Mouse (Mus musculus) subcutaneous adipose tissue, adult 2 months (tissue): ENCODE measurements around the gene Gak. TPM values are rescaled to one million over a fixed set of nuclear protein-coding genes. Genes with fewer than 3 reads are reported as not detected.

Experiments
- polyA plus RNA-seq: library from polyadenylated mRNA; depleted of rRNA; stranded (reverse); fragments of >200 nt; gene quantifications from 2 replicates; pipeline ENCODE4 v1.2.3, GENCODE M21; 2012; ENCODE audit warnings: low replicate concordance; rRNA removed

Gene Gak
- 70.0 and 83.4 TPM in 2 replicates for polyA plus RNA-seq

GRCm38 (mm10) chr5:108629634-108630483 lies at the start of gene Gak, which contains the start of gene Tmem175:
Gak (minus strand) TSS chr5:108629755.
Tmem175 (plus strand) TSS chr5:108629770.

GRCm38 (mm10) chr5:108675251-108675816 lies 45.8 kb upstream of the Gak start, which contains the start of gene Slc26a1:
Slc26a1 (minus strand) TSS chr5:108675569.

GRCm38 (mm10) chr5:108668977-108669936 lies 39.7 kb upstream of the Gak start, which contains the start of gene Dgkq:
Dgkq (minus strand) TSS chr5:108669672.

GRCm38 (mm10) chr5:108659698-108660631 lies 30.4 kb upstream of the Gak start, which contains the start of gene Idua:
Idua (plus strand) TSS chr5:108660331.

GRCm38 (mm10) chr5:108549489-108550206 lies 79.9 kb downstream of the Gak start, which contains the start of gene Cplx1:
Cplx1 (minus strand) TSS chr5:108550024.

Other genes with a start within 250 kb of the Gak start
- gene Pde6b, start 241.4 kb downstream of the Gak start, polyA plus RNA-seq, result not detected in 2 replicates
- gene Atp5k, start 195.3 kb downstream of the Gak start, polyA plus RNA-seq, result 54.7 and 110 TPM in 2 replicates
- gene Mfsd7a, start 180.9 kb downstream of the Gak start, polyA plus RNA-seq, result 10.9 and 26.9 TPM in 2 replicates
- gene Pcgf3, start 168.5 kb downstream of the Gak start, polyA plus RNA-seq, result 7.9 and 13.6 TPM in 2 replicates
- gene Cplx1, start 79.7 kb downstream of the Gak start, polyA plus RNA-seq, result 0.21 TPM in 1 of 2 replicates, not detected in the other
- 65.1 and 66.8 TPM in 2 replicates for gene Tmem175, start within 50 bp of the Gak start, polyA plus RNA-seq
- gene Idua, start 30.6 kb upstream of the Gak start, polyA plus RNA-seq, result 25.0 and 37.4 TPM in 2 replicates
- 22.3 and 38.1 TPM in 2 replicates for gene Dgkq, start 39.9 kb upstream of the Gak start, polyA plus RNA-seq
- gene Slc26a1, start 45.8 kb upstream of the Gak start, polyA plus RNA-seq, result 0.11 and 1.1 TPM in 2 replicates
- 177 and 427 TPM in 2 replicates for gene Fgfrl1, start 62.6 kb upstream of the Gak start, polyA plus RNA-seq
- gene Rnf212, start 145.2 kb upstream of the Gak start, polyA plus RNA-seq, result not detected in 2 replicates
- not detected in 2 replicates for gene Tmed11, start 165.6 kb upstream of the Gak start, polyA plus RNA-seq
- gene Vmn2r8, start 179.1 kb upstream of the Gak start, polyA plus RNA-seq, result not detected in 2 replicates
- gene Vmn2r9, start 222.8 kb upstream of the Gak start, polyA plus RNA-seq, result not detected in 2 replicates